Mouse (Mus musculus) C2C12 (cell line): ENCODE measurements around the gene Ubald1. TPM values are rescaled to one million over a fixed set of nuclear protein-coding genes. Genes with fewer than 3 reads are reported as not detected.

ENCODE experiments used
- H3K27me3 ChIP-seq: one replicate; pipeline ENCODE4 v1.6.1; 2011; ENCODE audit not compliant: control insufficient read depth, insufficient read depth, insufficient read length
- H3K36me3 ChIP-seq: one replicate; pipeline ENCODE4 v1.6.1; 2011; ENCODE audit not compliant: control insufficient read depth, insufficient read depth
- H3K4me3 ChIP-seq: one replicate; pipeline ENCODE4 v1.5.1; 2011; ENCODE audit warnings: mild to moderate bottlenecking, control low read depth; ENCODE audit not compliant: poor library complexity, insufficient read depth, severe bottlenecking
- H3K79me2 ChIP-seq: one replicate; pipeline ENCODE4 v1.6.1; 2011; ENCODE audit not compliant: control insufficient read depth, insufficient read depth
- H3K79me3 ChIP-seq: one replicate; pipeline ENCODE4 v1.6.1; 2011; ENCODE audit warnings: low read depth, control low read depth
- H3ac ChIP-seq: one replicate; pipeline ENCODE3; 2011; ENCODE audit warnings: low read depth; ENCODE audit not compliant: control insufficient read depth, insufficient read length
- CEBPB ChIP-seq: IDR thresholded peaks from one replicate; pipeline ENCODE4 v1.6.1; 2011; ENCODE audit warnings: low read depth, mild to moderate bottlenecking, control low read depth, moderate library complexity
- CTCF ChIP-seq: IDR thresholded peaks from one replicate; pipeline ENCODE4 v1.5.1; 2011; ENCODE audit not compliant: control insufficient read depth, insufficient read depth, insufficient read length
- FOSL1 ChIP-seq: IDR thresholded peaks from one replicate; pipeline ENCODE4 v1.8.0; 2011; ENCODE audit warnings: mild to moderate bottlenecking, low read length; ENCODE audit not compliant: poor library complexity, insufficient read depth, severe bottlenecking
- MAX ChIP-seq: IDR thresholded peaks from one replicate; pipeline ENCODE4 v1.6.1; 2011; ENCODE audit warnings: mild to moderate bottlenecking, control low read depth
- MYOD1 ChIP-seq: IDR thresholded peaks from one replicate; pipeline ENCODE4 v1.6.1; 2011; ENCODE audit warnings: low read depth; ENCODE audit not compliant: control insufficient read depth, insufficient read length
- MYOG ChIP-seq: IDR thresholded peaks from one replicate; pipeline ENCODE4 v1.6.1; 2011; ENCODE audit not compliant: control insufficient read depth, insufficient read length; ENCODE audit errors: extremely low read depth
- USF1 ChIP-seq: IDR thresholded peaks from one replicate; pipeline ENCODE4 v1.6.1; 2011; ENCODE audit warnings: low read depth, mild to moderate bottlenecking, control low read depth, moderate library complexity
- polyA plus RNA-seq: library from polyadenylated mRNA; unstranded; fragments of >200 nt; fragmentation: generic; extraction: Trizol; gene quantifications from one replicate; pipeline ENCODE4 v1.2.1, GENCODE M21; 2012; ENCODE audit warnings: missing spikeins

The Ubald1 gene
- polyA plus RNA-seq, 1 experiment, result 63.2 TPM

GRCm38 (mm10) chr16:4886690-4887020, 6.5 kb upstream of the Ubald1 start:
- H3K27me3 ChIP-seq, result no peaks in the 10 kb centered on the region
- peaks cover 40% of the 10 kb centered on the region for H3K79me2 ChIP-seq
- H3K36me3 ChIP-seq, result no peaks in the 10 kb centered on the region
- peaks cover 7% of the 10 kb centered on the region for H3K79me3 ChIP-seq
- H3K4me3 ChIP-seq, result peak overlapping the region; percentile 70
- H3ac ChIP-seq, result peak overlapping the region; percentile 82
- no peak for TF ChIP-seq FOSL1
- no peak for TF ChIP-seq MAX
- no peak for TF ChIP-seq MYOD1

- peak within 1 kb of the TSS; percentile 82 for H3ac ChIP-seq
- H3K27me3 ChIP-seq, result no peaks in the 10 kb centered on the region
- peaks cover 40% of the 10 kb centered on the region for H3K79me2 ChIP-seq
- H3K79me3 ChIP-seq, result peaks cover 6% of the 10 kb centered on the region
- no peaks in the 10 kb centered on the region for H3K36me3 ChIP-seq
- TF ChIP-seq USF1 (peak; percentile 50), MYOD1 (no peak)
- H3K4me3 ChIP-seq, result peak within 1 kb of the TSS; percentile 70
Measured at GRCm38 (mm10) chr16:4885760-4886689, 5.9 kb upstream of the Ubald1 start, which contains the start of gene Mgrn1. Gene Mgrn1 (plus strand): TSS chr16:4886249.

DNA sequence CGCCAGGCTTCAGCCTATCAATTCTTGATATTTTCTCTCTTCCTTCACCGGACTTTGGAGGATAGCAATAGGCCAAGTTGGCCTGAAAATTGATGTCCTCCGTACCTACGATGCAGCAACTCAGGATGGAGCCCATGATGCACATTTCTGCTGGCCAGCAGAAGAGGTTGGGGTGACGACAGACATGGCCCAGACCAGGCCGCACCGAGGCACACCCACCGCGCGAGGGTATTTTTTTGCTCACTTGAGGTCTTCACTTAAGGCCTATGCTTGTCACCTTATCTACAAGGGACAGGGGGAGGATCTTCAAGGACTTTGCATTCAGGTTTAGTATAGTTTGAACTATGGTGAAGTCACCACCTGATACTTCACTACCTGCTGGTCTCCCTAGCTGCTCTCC, 4.8 kb upstream of the Ubald1 start:
- Histone ChIP-seq H3K27me3 (no peaks in the 10 kb centered on the region), H3K4me3 (no peak overlapping the region), H3K79me3 (peaks cover 2% of the 10 kb centered on the region), H3K36me3 (no peaks in the 10 kb centered on the region), H3K79me2 (peaks cover 37% of the 10 kb centered on the region), H3ac (no peak overlapping the region)
- TF ChIP-seq CEBPB (no peak), CTCF (no peak)

GRCm38 (mm10) chr16:4881400-4882351, 1.6 kb upstream of the Ubald1 start:
- TF ChIP-seq FOSL1, result no peak
- no peak for TF ChIP-seq MYOG
- no peak for TF ChIP-seq USF1
- TF ChIP-seq MYOD1, result no peak
- TF ChIP-seq CEBPB, result no peak
- TF ChIP-seq CTCF, result no peak
- TF ChIP-seq MAX, result no peak
- peaks cover 3% of the 10 kb centered on the region for H3K36me3 ChIP-seq
- no peaks in the 10 kb centered on the region for H3K27me3 ChIP-seq

GRCm38 (mm10) chr16:4879708-4880124, 399 bp downstream of the Ubald1 start:
- Histone ChIP-seq H3ac (peak overlapping the region; percentile 96), H3K79me2 (peaks cover 38% of the 10 kb centered on the region), H3K79me3 (peaks cover 18% of the 10 kb centered on the region), H3K27me3 (no peaks in the 10 kb centered on the region), H3K36me3 (peaks cover 16% of the 10 kb centered on the region), H3K4me3 (peak overlapping the region; percentile 80)
- no peak for TF ChIP-seq CEBPB
- TF ChIP-seq MAX, result peak; percentile 64
- TF ChIP-seq FOSL1, result no peak
- TF ChIP-seq USF1, result no peak
- no peak for TF ChIP-seq MYOD1
- peak; percentile 81 for TF ChIP-seq CTCF
- TF ChIP-seq MYOG, result no peak

More at GRCm38 (mm10) chr16:4881400-4882351, 1.6 kb upstream of the Ubald1 start:
- Histone ChIP-seq H3ac (no peak overlapping the region), H3K79me2 (peaks cover 35% of the 10 kb centered on the region), H3K4me3 (no peak overlapping the region), H3K79me3 (peaks cover 18% of the 10 kb centered on the region)
